Mouse (Mus musculus): ENCODE results near the gene Luc7l3. TPM values are rescaled to one million over a fixed set of nuclear protein-coding genes. Genes with fewer than 3 reads are reported as not detected.

The Luc7l3 gene
- polyA plus RNA-seq, 1 experiment from 2014 or later = 113 TPM

DNA sequence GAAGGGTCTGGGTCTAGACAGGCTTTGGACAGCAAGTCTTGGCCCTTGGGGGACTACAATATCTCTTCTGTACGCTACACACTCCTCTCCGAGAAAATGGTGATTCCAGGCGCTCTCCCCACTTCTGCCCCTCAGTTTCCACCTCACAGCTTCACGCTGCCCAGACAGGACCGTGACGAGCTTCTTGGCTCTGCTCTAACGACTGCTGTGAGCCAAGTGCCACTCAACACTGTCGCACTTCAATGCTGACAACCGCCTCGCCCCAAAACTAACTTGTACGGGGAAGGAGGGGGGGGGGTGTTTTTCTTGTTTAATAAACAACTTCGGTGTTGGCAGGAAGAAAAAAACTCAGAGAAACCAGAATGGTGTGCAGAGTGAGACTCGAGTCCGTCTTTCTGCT, 63.8 kb downstream of the Luc7l3 start:
- Histone ChIP-seq H3K4me2 (no peak overlapping the region), H3K27me3 (ENCODE audit: control insufficient read depth, insufficient read depth, low read length) (no peaks in the 10 kb centered on the region), H3K4me3 (ENCODE audit: low read depth, low read length) (no peak overlapping the region), H3K36me3 (ENCODE audit: control insufficient read depth, insufficient read depth, low read length) (no peaks in the 10 kb centered on the region), H3K9me3 (ENCODE audit: control insufficient read depth, low read length) (no peaks in the 10 kb centered on the region), H3K4me1 (ENCODE audit: control insufficient read depth, insufficient read depth, low read length) (no peaks in the 10 kb centered on the region), H3K9ac (ENCODE audit: low read length) (no peak overlapping the region), H3K27ac (ENCODE audit: low read depth, low read length) (no peak overlapping the region)
- DNase-seq (ENCODE audit: low spot score, missing footprints) (no peak), ATAC-seq (ENCODE audit: low FRiP score) (no peak)
- WGBS = 84% methylated on average over 14 of the region's 14 CpGs

GRCm38 (mm10) chr11:94255733-94256132, 66.1 kb downstream of the Luc7l3 start:
- Histone ChIP-seq H3K36me3 (ENCODE audit: control insufficient read depth, insufficient read depth, low read length) (no peaks in the 10 kb centered on the region), H3K4me3 (ENCODE audit: low read depth, low read length) (no peak overlapping the region), H3K4me1 (ENCODE audit: control insufficient read depth, insufficient read depth, low read length) (no peaks in the 10 kb centered on the region), H3K9me3 (ENCODE audit: control insufficient read depth, low read length) (no peaks in the 10 kb centered on the region), H3K27me3 (ENCODE audit: control insufficient read depth, insufficient read depth, low read length) (no peaks in the 10 kb centered on the region), H3K27ac (ENCODE audit: low read depth, low read length) (no peak overlapping the region), H3K4me2 (no peak overlapping the region), H3K9ac (ENCODE audit: low read length) (no peak overlapping the region)
- DNase-seq (ENCODE audit: low spot score, missing footprints) (no peak), ATAC-seq (ENCODE audit: low FRiP score) (no peak)
- 71% methylated on average over 5 of the region's 5 CpGs for WGBS

DNA sequence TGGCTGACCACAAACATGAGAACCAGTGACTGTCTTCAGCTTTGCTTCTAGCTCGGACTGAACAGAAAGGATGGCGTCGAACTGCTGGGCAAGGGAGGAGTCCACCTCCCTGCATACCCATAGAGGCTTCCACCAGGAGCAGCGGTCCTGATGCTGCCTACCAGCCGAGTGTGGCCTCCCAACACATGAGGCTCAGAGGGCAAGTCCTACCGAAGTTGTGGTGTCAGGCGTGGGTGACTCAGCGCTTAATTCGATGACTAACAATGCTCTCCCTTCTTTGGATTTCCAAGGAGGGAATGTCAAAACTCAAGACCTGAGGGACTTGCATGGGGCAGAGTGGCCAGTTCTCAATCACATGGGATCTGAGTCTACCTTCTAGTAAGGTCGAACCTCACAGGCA, 68.1 kb downstream of the Luc7l3 start:
- WGBS = 90% methylated on average over 10 of the region's 10 CpGs
- ATAC-seq (ENCODE audit: low FRiP score) (no peak), DNase-seq (ENCODE audit: low spot score, missing footprints) (no peak)
- no peak overlapping the region for H3K4me2 ChIP-seq
- no peaks in the 10 kb centered on the region for H3K9me3 ChIP-seq (ENCODE audit: control insufficient read depth, low read length)
- H3K4me1 ChIP-seq (ENCODE audit: control insufficient read depth, insufficient read depth, low read length) = no peaks in the 10 kb centered on the region
- no peak overlapping the region for H3K9ac ChIP-seq (ENCODE audit: low read length)
- H3K27me3 ChIP-seq (ENCODE audit: control insufficient read depth, insufficient read depth, low read length) = no peaks in the 10 kb centered on the region
- H3K4me3 ChIP-seq (ENCODE audit: low read depth, low read length) = no peak overlapping the region
- no peak overlapping the region for H3K27ac ChIP-seq (ENCODE audit: low read depth, low read length)
- no peaks in the 10 kb centered on the region for H3K36me3 ChIP-seq (ENCODE audit: control insufficient read depth, insufficient read depth, low read length)

GRCm38 (mm10) chr11:94253156-94253555, 68.6 kb downstream of the Luc7l3 start:
- H3K4me3 ChIP-seq (ENCODE audit: low read depth, low read length) = no peak overlapping the region
- DNase-seq (ENCODE audit: low spot score, missing footprints) = no peak
- no peak overlapping the region for H3K4me2 ChIP-seq
- H3K27me3 ChIP-seq (ENCODE audit: control insufficient read depth, insufficient read depth, low read length) = no peaks in the 10 kb centered on the region
- no peak overlapping the region for H3K27ac ChIP-seq (ENCODE audit: low read depth, low read length)
- no peaks in the 10 kb centered on the region for H3K9me3 ChIP-seq (ENCODE audit: control insufficient read depth, low read length)
- no peaks in the 10 kb centered on the region for H3K4me1 ChIP-seq (ENCODE audit: control insufficient read depth, insufficient read depth, low read length)
- WGBS = 89% methylated on average over 9 of the region's 9 CpGs
- ATAC-seq (ENCODE audit: low FRiP score) = no peak
- H3K9ac ChIP-seq (ENCODE audit: low read length) = no peak overlapping the region
- no peaks in the 10 kb centered on the region for H3K36me3 ChIP-seq (ENCODE audit: control insufficient read depth, insufficient read depth, low read length)

GRCm38 (mm10) chr11:94246789-94247061, 75.1 kb downstream of the Luc7l3 start:
- WGBS = 71% methylated on average over 8 of the region's 8 CpGs
- no peak overlapping the region for H3K9ac ChIP-seq (ENCODE audit: low read length)
- no peak overlapping the region for H3K4me2 ChIP-seq

DNA sequence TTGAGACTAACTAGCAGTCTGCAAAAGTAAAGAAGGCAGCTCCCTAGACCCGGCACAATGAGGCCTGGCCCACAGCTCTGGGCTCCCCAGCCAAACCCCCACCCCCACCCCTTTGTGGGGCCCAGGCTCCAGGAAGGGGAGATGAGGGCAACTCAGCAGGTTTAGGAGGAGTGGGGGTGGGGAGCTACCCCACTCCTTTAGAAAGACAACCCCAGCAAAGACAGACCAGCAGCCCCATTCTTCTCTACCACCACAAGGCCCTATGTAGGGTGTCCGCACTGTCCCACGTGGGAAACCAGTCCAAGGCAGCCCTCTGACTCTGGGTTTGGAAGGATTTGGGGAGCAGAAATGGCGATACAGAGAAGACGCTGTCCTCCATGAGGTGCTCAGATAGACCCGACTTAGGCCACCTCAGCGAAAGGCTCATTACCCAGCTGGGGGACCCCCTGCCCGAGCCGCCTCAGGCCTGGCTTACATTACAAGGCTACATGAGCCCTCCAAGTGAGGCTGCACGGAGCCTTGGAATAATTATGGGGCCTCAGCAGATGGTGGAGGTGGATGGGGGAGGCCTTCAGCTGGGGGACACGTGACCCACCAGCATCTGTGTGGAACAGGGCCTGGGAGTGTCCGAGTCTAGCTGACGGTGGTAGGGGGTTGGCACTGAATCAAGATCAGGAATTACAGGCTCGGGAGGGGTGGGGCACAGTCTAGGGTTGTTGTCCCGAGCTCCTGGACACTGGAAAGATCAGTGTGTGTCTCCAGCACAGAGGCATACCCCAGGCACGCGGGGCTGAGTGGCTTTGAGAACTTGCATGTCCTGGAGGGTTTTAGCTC, 75.6 kb downstream of the Luc7l3 start, which contains the start of gene Wfikkn2:
TSS of gene Wfikkn2 (minus strand) at position 51 of the 834 bp plus-strand sequence.
- no peak within 1 kb of the TSS for H3K4me3 ChIP-seq (ENCODE audit: low read depth, low read length)
- H3K27me3 ChIP-seq (ENCODE audit: control insufficient read depth, insufficient read depth, low read length) = no peaks in the 10 kb centered on the region; the same call in 1 of the 2 replicates
- no peaks in the 10 kb centered on the region for H3K9me3 ChIP-seq (ENCODE audit: control insufficient read depth, low read length)
- no peak within 1 kb of the TSS for H3K4me2 ChIP-seq
- DNase-seq (ENCODE audit: low spot score, missing footprints) (no peak), ATAC-seq (ENCODE audit: low FRiP score) (peak; percentile 82)
- H3K9ac ChIP-seq (ENCODE audit: low read length) = no peak within 1 kb of the TSS
- H3K27ac ChIP-seq (ENCODE audit: low read depth, low read length) = no peak within 1 kb of the TSS; the same call in 1 of the 2 replicates
- WGBS = 57% methylated on average over 17 of the region's 17 CpGs
- no peaks in the 10 kb centered on the region for H3K36me3 ChIP-seq (ENCODE audit: control insufficient read depth, insufficient read depth, low read length)
- peaks cover 13% of the 10 kb centered on the region for H3K4me1 ChIP-seq (ENCODE audit: control insufficient read depth, insufficient read depth, low read length)

More at GRCm38 (mm10) chr11:94246789-94247061, 75.1 kb downstream of the Luc7l3 start:
- DNase-seq (ENCODE audit: low spot score, missing footprints) = peak; percentile 89
- H3K36me3 ChIP-seq (ENCODE audit: control insufficient read depth, insufficient read depth, low read length) = no peaks in the 10 kb centered on the region
- peaks cover 13% of the 10 kb centered on the region for H3K4me1 ChIP-seq (ENCODE audit: control insufficient read depth, insufficient read depth, low read length)
- ATAC-seq (ENCODE audit: low FRiP score) = no peak
- no peak overlapping the region for H3K4me3 ChIP-seq (ENCODE audit: low read depth, low read length)
- no peaks in the 10 kb centered on the region for H3K9me3 ChIP-seq (ENCODE audit: control insufficient read depth, low read length)
- H3K27me3 ChIP-seq (ENCODE audit: control insufficient read depth, insufficient read depth, low read length) = no peaks in the 10 kb centered on the region; the same call in 1 of the 2 replicates
- no peak overlapping the region for H3K27ac ChIP-seq (ENCODE audit: low read depth, low read length)

- Histone ChIP-seq H3K27me3 (ENCODE audit: control insufficient read depth, insufficient read depth, low read length) (no peaks in the 10 kb centered on the region; the same call in 1 of the 2 replicates), H3K4me1 (ENCODE audit: control insufficient read depth, insufficient read depth, low read length) (peaks cover 20% of the 10 kb centered on the region), H3K4me2 (no peak overlapping the region), H3K9me3 (ENCODE audit: control insufficient read depth, low read length) (no peaks in the 10 kb centered on the region), H3K9ac (ENCODE audit: low read length) (no peak overlapping the region), H3K36me3 (ENCODE audit: control insufficient read depth, insufficient read depth, low read length) (no peaks in the 10 kb centered on the region), H3K4me3 (ENCODE audit: low read depth, low read length) (no peak overlapping the region), H3K27ac (ENCODE audit: low read depth, low read length) (no peak overlapping the region)
- 63% methylated on average over 9 of the region's 9 CpGs for WGBS
- DNase-seq (ENCODE audit: low spot score, missing footprints) = no peak
- ATAC-seq (ENCODE audit: low FRiP score) = no peak
These were observed 77.4 kb downstream of the Luc7l3 start for GRCm38 (mm10) chr11:94244385-94244784.

DNA sequence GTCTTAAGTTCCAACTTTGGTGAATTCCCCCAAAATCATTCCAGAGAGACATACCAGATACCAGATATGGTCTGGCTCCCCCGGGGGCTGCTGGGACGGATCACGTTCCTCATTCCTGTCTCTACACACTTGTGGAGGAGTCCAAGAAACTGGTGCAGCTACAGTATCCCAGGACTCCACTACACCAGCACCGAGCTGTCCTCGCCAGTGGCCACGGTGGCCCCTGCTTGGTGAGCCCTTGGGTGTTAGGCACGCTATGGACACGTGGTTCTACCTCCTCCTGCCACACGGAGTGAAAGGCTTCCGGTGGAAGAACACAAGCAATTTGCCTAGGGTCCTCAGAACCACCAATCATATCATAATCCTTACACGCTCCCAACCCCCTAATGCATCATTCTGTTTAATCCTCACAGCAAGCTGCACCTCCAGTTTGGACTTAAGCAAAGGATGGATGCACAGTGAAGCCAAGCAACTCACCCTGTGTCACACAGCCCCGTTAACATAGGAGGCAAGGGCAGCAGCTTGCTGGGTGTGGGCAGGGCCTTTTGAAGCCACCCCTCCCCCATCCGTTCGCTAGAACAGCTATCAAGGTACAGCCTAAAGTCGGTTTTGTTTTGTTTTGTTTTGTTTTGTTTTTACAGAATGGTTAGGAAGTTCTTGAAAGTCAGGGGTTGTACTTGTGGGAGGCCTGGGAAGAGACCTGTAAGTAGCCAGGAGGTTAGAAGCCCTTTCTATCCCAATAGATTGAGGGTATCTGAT, 78.2 kb downstream of the Luc7l3 start:
- no peak overlapping the region; the same call in 1 of the 2 replicates for H3K4me3 ChIP-seq (ENCODE audit: low read depth, low read length)
- no peaks in the 10 kb centered on the region; the same call in 1 of the 2 replicates for H3K27me3 ChIP-seq (ENCODE audit: control insufficient read depth, insufficient read depth, low read length)
- ATAC-seq (ENCODE audit: low FRiP score) = no peak
- no peaks in the 10 kb centered on the region for H3K36me3 ChIP-seq (ENCODE audit: control insufficient read depth, insufficient read depth, low read length)
- WGBS = 35% methylated on average over 15 of the region's 15 CpGs
- peaks cover 20% of the 10 kb centered on the region for H3K4me1 ChIP-seq (ENCODE audit: control insufficient read depth, insufficient read depth, low read length)
- H3K9ac ChIP-seq (ENCODE audit: low read length) = no peak overlapping the region
- H3K4me2 ChIP-seq = peak overlapping the region; percentile 46
- peak; percentile 87 for DNase-seq (ENCODE audit: low spot score, missing footprints)
- no peaks in the 10 kb centered on the region for H3K9me3 ChIP-seq (ENCODE audit: control insufficient read depth, low read length)
- H3K27ac ChIP-seq (ENCODE audit: low read depth, low read length) = no peak overlapping the region
